Mouse (Mus musculus): ENCODE measurements at regions not wholly inside any gene's neighbourhood (a gene's known extent, or its start where the extent isn't known, plus 50 kb on each side); places are given as distances from the start of the nearest gene placed in this dataset.

DNA sequence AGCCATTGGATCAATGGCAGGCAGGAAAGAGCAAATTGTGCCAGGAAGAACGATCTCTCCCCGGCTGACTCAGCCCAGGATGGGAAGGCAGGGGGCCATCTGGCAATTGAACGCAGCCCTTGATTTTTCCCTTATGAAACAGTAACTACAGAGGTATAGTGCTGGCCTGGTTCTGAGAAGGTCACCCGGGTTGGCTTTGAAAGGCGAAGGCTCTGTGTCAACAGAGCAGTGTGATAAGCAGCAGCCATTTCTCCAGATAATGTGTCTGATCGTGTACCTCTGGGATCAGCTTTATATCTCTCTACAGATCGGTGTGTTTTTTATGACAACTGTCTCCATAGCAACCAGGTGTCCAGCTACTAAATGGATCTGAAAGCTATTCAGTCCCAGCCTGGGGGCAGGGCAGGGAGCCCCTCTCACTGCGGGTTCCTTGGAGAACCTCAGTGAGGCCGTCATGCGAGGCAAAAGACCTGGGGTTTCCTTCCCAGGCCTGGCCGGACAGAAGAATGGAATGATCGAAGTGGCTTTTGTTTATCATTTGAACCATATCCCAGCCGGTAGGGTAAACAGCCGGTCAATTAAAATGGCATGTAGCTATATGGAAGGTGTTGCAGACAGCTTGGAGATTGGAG, 67.8 kb upstream of the Irf2bp2 start:
- H3K4me3 ChIP-seq (ENCODE audit: low read depth, low read length): no peak overlapping the region
- TF ChIP-seq EP300 (IDR thresholded peaks at IDR 0.05; ENCODE audit: insufficient read depth, low read depth, low read length) (no peak), POLR2A (IDR thresholded peaks at IDR 0.05; ENCODE audit: insufficient read depth, low read length) (no peak), CTCF (IDR thresholded peaks at IDR 0.05; ENCODE audit: low read depth, low read length) (no peak)
- no peak overlapping the region for H3K27ac ChIP-seq (ENCODE audit: insufficient read depth, low read length)

DNA sequence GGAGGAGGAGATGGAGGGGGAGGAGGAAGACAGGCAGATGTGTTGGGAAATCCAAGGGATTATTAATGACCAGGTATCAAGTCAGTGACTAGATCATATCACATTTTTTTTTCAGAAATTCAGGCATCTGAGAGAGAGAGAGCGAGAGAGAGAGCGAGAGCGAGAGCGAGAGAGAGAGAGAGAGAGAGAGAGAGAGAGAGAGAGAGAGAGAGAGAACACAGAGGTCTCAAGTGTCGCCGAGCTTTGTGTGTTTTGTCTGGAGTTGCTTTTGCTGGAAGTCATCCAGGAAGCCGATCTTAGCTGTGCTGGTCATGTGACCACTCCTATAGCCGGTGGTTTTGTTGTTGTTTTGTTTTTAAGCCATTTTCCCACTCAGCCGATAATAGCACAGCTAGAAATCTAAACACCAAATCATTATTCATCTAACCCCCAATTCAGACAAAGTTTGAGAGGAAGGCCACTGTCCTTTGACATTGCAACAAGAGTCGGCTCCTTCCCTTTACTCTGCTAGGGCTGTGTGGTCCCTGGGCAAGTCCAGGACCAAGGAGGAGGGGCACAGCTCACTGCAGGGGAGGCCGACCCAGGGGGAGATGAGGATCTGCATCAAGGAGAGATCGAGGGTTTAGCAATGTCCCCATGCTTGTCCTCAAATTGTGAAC, 67.0 kb upstream of the Irf2bp2 start:
- no peaks in the 10 kb centered on the region for H3K36me3 ChIP-seq (ENCODE audit: control insufficient read depth, insufficient read depth, low read length, poor library complexity, severe bottlenecking)
- no peaks in the 10 kb centered on the region for H3K27me3 ChIP-seq (ENCODE audit: control insufficient read depth, insufficient read depth, low read length, poor library complexity, severe bottlenecking)
- no peak overlapping the region for H3K9ac ChIP-seq (ENCODE audit: low read depth, poor library complexity, severe bottlenecking)
- H3K27ac ChIP-seq (ENCODE audit: insufficient read depth, low read length): no peak overlapping the region
- H3K4me1 ChIP-seq (ENCODE audit: control insufficient read depth, insufficient read depth, low read length): no peaks in the 10 kb centered on the region
- no peak for TF ChIP-seq CTCF (IDR thresholded peaks at IDR 0.05; ENCODE audit: low read depth, low read length)
- TF ChIP-seq POLR2A (IDR thresholded peaks at IDR 0.05; ENCODE audit: insufficient read depth, low read length): no peak
- TF ChIP-seq EP300 (IDR thresholded peaks at IDR 0.05; ENCODE audit: insufficient read depth, low read depth, low read length): no peak
- H3K4me3 ChIP-seq (ENCODE audit: low read depth, low read length): no peak overlapping the region
- H3K9me3 ChIP-seq (replicated peaks; ENCODE audit: control insufficient read depth, insufficient read depth, low read length, poor library complexity, severe bottlenecking): no peaks in the 10 kb centered on the region

More for the DNA sequence above, 67.8 kb upstream of the Irf2bp2 start:
- Histone ChIP-seq H3K27me3 (ENCODE audit: control insufficient read depth, insufficient read depth, low read length, poor library complexity, severe bottlenecking) (no peaks in the 10 kb centered on the region), H3K4me1 (ENCODE audit: control insufficient read depth, insufficient read depth, low read length) (no peaks in the 10 kb centered on the region), H3K9me3 (replicated peaks; ENCODE audit: control insufficient read depth, insufficient read depth, low read length, poor library complexity, severe bottlenecking) (no peaks in the 10 kb centered on the region), H3K9ac (ENCODE audit: low read depth, poor library complexity, severe bottlenecking) (no peak overlapping the region), H3K36me3 (ENCODE audit: control insufficient read depth, insufficient read depth, low read length, poor library complexity, severe bottlenecking) (no peaks in the 10 kb centered on the region)

DNA sequence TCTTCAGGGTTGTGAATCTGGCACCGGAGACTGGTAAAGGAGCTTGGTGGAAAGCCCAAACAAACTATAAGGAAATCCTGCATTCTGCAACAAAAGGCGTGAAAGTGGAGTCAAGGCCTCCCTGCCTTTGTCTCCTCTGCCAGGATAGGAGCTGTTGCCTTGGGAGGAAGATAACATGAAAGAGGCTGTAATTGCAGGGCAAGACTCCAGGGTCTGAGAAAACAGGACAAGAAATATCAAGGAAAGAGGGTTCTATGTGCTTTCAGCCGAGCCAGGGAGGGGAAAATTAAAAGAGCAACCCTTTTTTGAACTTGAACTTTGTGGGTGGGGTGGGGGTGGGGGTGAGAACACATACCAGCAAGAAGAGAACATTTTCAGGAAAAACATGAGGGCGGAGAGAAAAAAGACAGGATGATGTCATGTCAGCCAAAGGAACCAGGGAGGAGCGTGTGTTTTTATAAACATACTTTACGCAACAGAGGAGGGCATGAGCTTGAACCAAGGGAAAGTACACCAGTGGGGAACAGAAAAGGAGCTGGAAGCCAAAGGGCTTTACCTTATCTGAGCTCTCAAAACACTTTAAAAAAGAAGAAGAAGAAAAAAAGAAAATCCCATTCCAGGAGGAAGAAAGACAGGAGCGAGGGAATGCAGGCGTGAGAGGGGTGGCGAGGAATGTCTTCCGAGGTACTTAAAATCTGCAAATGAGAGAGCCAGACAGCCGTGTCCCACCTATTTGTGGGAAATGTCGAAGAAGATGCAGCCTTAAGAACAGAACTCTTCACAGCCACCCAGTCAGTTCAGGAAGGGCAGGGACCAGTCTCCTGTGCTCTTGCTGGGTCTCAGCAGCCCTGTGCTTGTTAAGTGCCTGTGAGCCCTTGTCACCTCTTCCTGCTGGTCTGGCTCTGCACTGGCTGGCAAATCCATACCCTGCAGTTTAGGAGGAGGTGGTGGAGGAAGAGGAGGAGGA, 66.2 kb upstream of the Irf2bp2 start:
- TF ChIP-seq POLR2A (IDR thresholded peaks at IDR 0.05; ENCODE audit: insufficient read depth, low read length): no peak
- no peak for TF ChIP-seq EP300 (IDR thresholded peaks at IDR 0.05; ENCODE audit: insufficient read depth, low read depth, low read length)
- no peak for TF ChIP-seq CTCF (IDR thresholded peaks at IDR 0.05; ENCODE audit: low read depth, low read length)
- no peak overlapping the region for H3K27ac ChIP-seq (ENCODE audit: insufficient read depth, low read length)
- H3K36me3 ChIP-seq (ENCODE audit: control insufficient read depth, insufficient read depth, low read length, poor library complexity, severe bottlenecking): no peaks in the 10 kb centered on the region
- no peaks in the 10 kb centered on the region for H3K9me3 ChIP-seq (replicated peaks; ENCODE audit: control insufficient read depth, insufficient read depth, low read length, poor library complexity, severe bottlenecking)
- no peaks in the 10 kb centered on the region for H3K27me3 ChIP-seq (ENCODE audit: control insufficient read depth, insufficient read depth, low read length, poor library complexity, severe bottlenecking)
- no peak overlapping the region for H3K4me3 ChIP-seq (ENCODE audit: low read depth, low read length)
- H3K4me1 ChIP-seq (ENCODE audit: control insufficient read depth, insufficient read depth, low read length): no peaks in the 10 kb centered on the region
- H3K9ac ChIP-seq (ENCODE audit: low read depth, poor library complexity, severe bottlenecking): no peak overlapping the region

DNA sequence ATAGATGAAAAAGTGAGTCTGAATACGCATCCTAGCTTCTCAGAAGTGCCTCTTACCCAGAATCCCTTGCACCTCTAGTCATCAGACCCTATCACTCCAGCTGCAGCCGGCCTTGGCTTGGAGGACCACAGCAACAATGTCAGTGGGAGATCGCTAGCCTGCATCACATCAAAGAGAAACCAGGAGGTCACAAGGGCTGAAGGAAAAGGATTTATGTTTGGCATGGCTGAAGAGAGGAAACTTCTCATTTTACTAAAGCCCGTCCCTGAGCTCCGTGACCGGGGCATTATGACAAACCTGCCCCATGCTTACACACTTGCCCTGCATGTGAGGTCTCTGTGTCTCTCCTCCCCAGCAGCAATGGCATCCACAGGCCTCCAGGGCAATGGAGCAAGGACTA, 63.8 kb upstream of the Irf2bp2 start:
- no peak overlapping the region for H3K27ac ChIP-seq (ENCODE audit: insufficient read depth, low read length)

DNA sequence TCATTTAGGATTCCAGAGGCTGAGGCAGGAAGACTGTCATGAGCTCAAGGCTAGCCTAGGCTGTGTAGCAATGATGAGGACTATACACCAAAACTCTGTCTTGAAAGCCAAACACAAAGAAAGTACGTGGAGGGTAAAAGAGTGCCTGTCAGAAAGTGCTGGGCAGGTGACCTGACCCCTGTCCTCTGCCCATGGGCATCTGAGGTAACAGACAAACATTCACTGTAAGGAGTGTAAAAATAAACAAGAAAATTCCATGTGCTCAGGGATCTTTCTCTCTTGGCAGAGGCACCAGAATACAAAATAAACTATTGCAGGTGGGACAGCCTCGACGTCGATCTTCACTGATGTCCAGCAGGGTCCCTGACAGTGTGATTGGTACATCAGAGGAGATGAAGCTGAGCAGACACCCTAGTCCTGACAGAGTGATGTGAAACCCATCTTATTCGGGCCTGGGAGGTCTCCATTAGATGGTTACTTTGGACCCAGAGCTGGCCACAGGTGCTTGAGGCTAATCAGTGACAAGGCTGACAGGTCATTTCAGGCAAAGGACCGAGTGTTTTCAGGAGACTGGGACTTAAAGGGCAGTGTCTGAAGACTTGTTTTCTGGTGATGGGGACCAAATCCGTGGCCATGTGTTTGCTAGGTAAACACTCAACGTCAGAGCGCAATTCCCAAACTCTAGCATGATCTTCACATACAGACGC, 62.9 kb upstream of the Irf2bp2 start:
- no peak for TF ChIP-seq POLR2A (IDR thresholded peaks at IDR 0.05; ENCODE audit: insufficient read depth, low read length)
- Histone ChIP-seq H3K4me3 (ENCODE audit: low read depth, low read length) (no peak overlapping the region), H3K9ac (ENCODE audit: low read depth, poor library complexity, severe bottlenecking) (no peak overlapping the region), H3K27me3 (ENCODE audit: control insufficient read depth, insufficient read depth, low read length, poor library complexity, severe bottlenecking) (no peaks in the 10 kb centered on the region), H3K36me3 (ENCODE audit: control insufficient read depth, insufficient read depth, low read length, poor library complexity, severe bottlenecking) (no peaks in the 10 kb centered on the region), H3K4me1 (ENCODE audit: control insufficient read depth, insufficient read depth, low read length) (no peaks in the 10 kb centered on the region), H3K27ac (ENCODE audit: insufficient read depth, low read length) (no peak overlapping the region), H3K9me3 (replicated peaks; ENCODE audit: control insufficient read depth, insufficient read depth, low read length, poor library complexity, severe bottlenecking) (no peaks in the 10 kb centered on the region)

More for the DNA sequence above, 63.8 kb upstream of the Irf2bp2 start:
- no peaks in the 10 kb centered on the region for H3K4me1 ChIP-seq (ENCODE audit: control insufficient read depth, insufficient read depth, low read length)
- H3K9me3 ChIP-seq (replicated peaks; ENCODE audit: control insufficient read depth, insufficient read depth, low read length, poor library complexity, severe bottlenecking): no peaks in the 10 kb centered on the region
- H3K9ac ChIP-seq (ENCODE audit: low read depth, poor library complexity, severe bottlenecking): no peak overlapping the region
- H3K4me3 ChIP-seq (ENCODE audit: low read depth, low read length): no peak overlapping the region
- no peaks in the 10 kb centered on the region for H3K36me3 ChIP-seq (ENCODE audit: control insufficient read depth, insufficient read depth, low read length, poor library complexity, severe bottlenecking)
- TF ChIP-seq CTCF (IDR thresholded peaks at IDR 0.05; ENCODE audit: low read depth, low read length) (no peak), POLR2A (IDR thresholded peaks at IDR 0.05; ENCODE audit: insufficient read depth, low read length) (no peak)
- H3K27me3 ChIP-seq (ENCODE audit: control insufficient read depth, insufficient read depth, low read length, poor library complexity, severe bottlenecking): no peaks in the 10 kb centered on the region
